In the genomic region with DNA sequence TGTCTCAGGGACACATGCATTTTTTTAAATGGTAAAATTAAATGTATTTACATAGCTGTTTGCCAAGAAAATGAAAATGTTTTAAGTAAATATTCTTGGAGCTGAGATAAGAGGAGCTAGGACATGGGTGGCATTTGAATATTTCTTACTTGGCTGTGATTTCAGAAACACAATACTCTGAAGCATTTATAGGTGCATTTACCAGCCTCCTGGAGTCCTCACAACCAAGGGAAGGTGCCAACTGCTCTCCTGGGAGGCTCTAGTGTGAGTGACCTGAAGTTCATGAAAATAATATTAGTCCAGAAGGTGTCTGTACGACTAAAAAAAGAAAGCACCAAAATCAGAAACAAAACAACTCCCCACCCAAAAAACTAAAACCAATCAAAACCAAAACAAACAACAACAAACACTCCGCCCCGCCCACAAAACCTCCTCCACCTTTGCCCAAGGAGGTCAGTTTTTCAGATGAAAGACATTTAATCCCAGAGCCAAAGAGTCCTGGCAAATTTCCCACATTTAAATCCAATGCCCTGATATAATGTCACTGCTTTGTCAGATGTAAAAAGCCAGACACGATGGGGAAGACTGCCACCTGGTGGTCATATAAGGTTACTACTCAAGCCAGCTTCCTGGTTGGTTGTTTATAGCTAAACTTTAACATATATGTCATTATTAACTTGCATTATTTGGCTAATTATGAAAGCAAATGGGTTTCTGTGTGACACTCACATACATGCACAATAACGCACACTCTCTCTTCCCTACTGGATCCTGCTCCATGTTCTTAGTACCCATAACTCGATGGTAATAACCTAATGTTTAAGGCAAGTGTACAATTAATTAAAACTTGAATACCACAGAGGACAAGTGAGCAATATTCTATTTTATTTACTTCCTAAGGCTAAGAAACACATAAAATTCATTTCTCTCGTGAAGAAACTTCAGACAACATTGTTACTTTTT, we compare ENCODE assay signal across 9 mouse cellular contexts.
DNase-seq lines count a peak whose midpoint lies in the region; ATAC-seq and TF ChIP-seq lines count a peak whose summit lies in the region.
"Had no signal": no experiment of that assay in that cellular context is flagged by ENCODE, and none has a peak within 500 bp of the region (broad histone marks: within the 10 kb centered on the region; RNA-seq: fewer than 3 reads in every experiment).

No protein-coding gene starts in this region.

- peak; percentile 88 for TF ChIP-seq CTCF in intestine, postnatal 0 days (IDR thresholded peaks at IDR 0.05; ENCODE audit: low read depth)

- no peak overlapping the region for H3K4me3 ChIP-seq in forebrain, embryonic 14.5 days (ENCODE audit: low read depth, low read length)
- H3K4me3 ChIP-seq in intestine, postnatal 0 days (ENCODE audit: low read depth, low read length): no peak overlapping the region
- no peak overlapping the region for H3K4me3 ChIP-seq in midbrain, embryonic 16.5 days (ENCODE audit: low read depth, low read length)
- H3K4me3 ChIP-seq: embryonic facial prominence, embryonic 15.5 days had no signal

- peak; percentile 65 for ATAC-seq in cerebellum, adult (ENCODE audit: insufficient number of reproducible peaks, low FRiP score, low TSS enrichment)
- peak; percentile 88 for ATAC-seq in forebrain, embryonic 14.5 days
- no peak for ATAC-seq in intestine, postnatal 0 days
- peak; percentile 86 for ATAC-seq in midbrain, embryonic 16.5 days

- DNase-seq in ovary, postnatal 36 days (ENCODE audit: low spot score): peak; percentile 4
- DNase-seq in ovary, postnatal 10 days (ENCODE audit: low spot score): no peak
- DNase-seq in forebrain, embryonic 14.5 days (ENCODE audit: low spot score): peak; percentile 90
- DNase-seq in left cerebral cortex, postnatal 14 days (ENCODE audit: low spot score in 2 of 2): peak; percentile 75 to 78
- peak; percentile 45 for DNase-seq in testis, postnatal 10 days (ENCODE audit: low spot score)

- H3K4me2 ChIP-seq in forebrain, embryonic 14.5 days (ENCODE audit: low read length): no peak overlapping the region
- no peak overlapping the region for H3K4me2 ChIP-seq in intestine, postnatal 0 days (replicated peaks; ENCODE audit: low read depth)
- H3K4me2 ChIP-seq in midbrain, embryonic 16.5 days (ENCODE audit: low read length): no peak overlapping the region
- H3K4me2 ChIP-seq: embryonic facial prominence, embryonic 15.5 days had no signal

- no peaks in the 10 kb centered on the region for H3K36me3 ChIP-seq in forebrain, embryonic 14.5 days (ENCODE audit: control insufficient read depth, insufficient read depth, low read length)
- H3K36me3 ChIP-seq in intestine, postnatal 0 days (ENCODE audit: control insufficient read depth, insufficient read depth): no peaks in the 10 kb centered on the region
- no peaks in the 10 kb centered on the region for H3K36me3 ChIP-seq in midbrain, embryonic 16.5 days (ENCODE audit: control insufficient read depth, insufficient read depth, low read length)
- H3K36me3 ChIP-seq: embryonic facial prominence, embryonic 15.5 days had no signal

- no peaks in the 10 kb centered on the region for H3K9me3 ChIP-seq in forebrain, embryonic 14.5 days (replicated peaks; ENCODE audit: control insufficient read depth, low read length)
- no peaks in the 10 kb centered on the region for H3K9me3 ChIP-seq in intestine, postnatal 0 days (ENCODE audit: control insufficient read depth)
- no peaks in the 10 kb centered on the region for H3K9me3 ChIP-seq in midbrain, embryonic 16.5 days (replicated peaks; ENCODE audit: control insufficient read depth, low read length, poor library complexity, severe bottlenecking)
- H3K9me3 ChIP-seq: embryonic facial prominence, embryonic 15.5 days had no signal

- intact Hi-C loops in left cerebral cortex, postnatal 14 days (cut with DNase I): loop anchor here (1.0 to 10.0 kb wide), 4 partner anchors 112 to 1712 kb away; a partner anchor contains a TSS

- no peaks in the 10 kb centered on the region for H3K27me3 ChIP-seq in forebrain, embryonic 14.5 days (replicated peaks; ENCODE audit: control insufficient read depth, insufficient read depth, low read length)
- H3K27me3 ChIP-seq in intestine, postnatal 0 days (replicated peaks; ENCODE audit: control insufficient read depth, insufficient read depth, low read length): no peaks in the 10 kb centered on the region
- H3K27me3 ChIP-seq in midbrain, embryonic 16.5 days (ENCODE audit: control insufficient read depth, insufficient read depth, low read depth, low read length): no peaks in the 10 kb centered on the region
- H3K27me3 ChIP-seq: embryonic facial prominence, embryonic 15.5 days had no signal

- WGBS in forebrain, embryonic 14.5 days: 33% methylated on average over 7 of the region's 7 CpGs
- WGBS in intestine, postnatal 0 days: 29% methylated on average over 7 of the region's 7 CpGs
- WGBS in midbrain, embryonic 16.5 days: 32% methylated on average over 7 of the region's 7 CpGs

- no peaks in the 10 kb centered on the region; the same call in 1 of the 2 replicates for H3K4me1 ChIP-seq in forebrain, embryonic 14.5 days (ENCODE audit: control insufficient read depth, insufficient read depth, low read length)
- no peaks in the 10 kb centered on the region for H3K4me1 ChIP-seq in intestine, postnatal 0 days (replicated peaks; ENCODE audit: control insufficient read depth, insufficient read depth, low read length)
- peaks cover 7% of the 10 kb centered on the region for H3K4me1 ChIP-seq in midbrain, embryonic 16.5 days (ENCODE audit: control insufficient read depth, insufficient read depth, low read length)
- H3K4me1 ChIP-seq: embryonic facial prominence, embryonic 15.5 days had no signal

- H3K9ac ChIP-seq in forebrain, embryonic 14.5 days (ENCODE audit: low read length): no peak overlapping the region
- H3K9ac ChIP-seq in intestine, postnatal 0 days (ENCODE audit: low read depth, low read length): no peak overlapping the region
- no peak overlapping the region for H3K9ac ChIP-seq in midbrain, embryonic 16.5 days (ENCODE audit: low read depth, low read length)
- H3K9ac ChIP-seq: embryonic facial prominence, embryonic 15.5 days had no signal

- no peak overlapping the region for H3K27ac ChIP-seq in forebrain, embryonic 14.5 days (ENCODE audit: low read depth, low read length)
- H3K27ac ChIP-seq in intestine, postnatal 0 days (ENCODE audit: low read depth, low read length): no peak overlapping the region
- H3K27ac ChIP-seq in midbrain, embryonic 16.5 days (ENCODE audit: low read length): no peak overlapping the region
- H3K27ac ChIP-seq: embryonic facial prominence, embryonic 15.5 days had no signal
